Mouse (Mus musculus) 3134 (cell line): Measurements from ENCODE around the gene Rara.
A peak's percentile ranks its signal among the peaks of the same experiment; 100 is the strongest.

Experiments
- DNase-seq: peaks from one replicate; pipeline ENCODE4 v3.0.0-alpha.2; 2011; ENCODE audit warnings: low spot score; ENCODE audit not compliant: insufficient read length; ENCODE audit errors: extremely low read depth

Rara gene

GRCm38 (mm10) chr11:98951026-98951906, 23.6 kb downstream of the Rara start:
- DNase-seq: peak; percentile 97

DNA sequence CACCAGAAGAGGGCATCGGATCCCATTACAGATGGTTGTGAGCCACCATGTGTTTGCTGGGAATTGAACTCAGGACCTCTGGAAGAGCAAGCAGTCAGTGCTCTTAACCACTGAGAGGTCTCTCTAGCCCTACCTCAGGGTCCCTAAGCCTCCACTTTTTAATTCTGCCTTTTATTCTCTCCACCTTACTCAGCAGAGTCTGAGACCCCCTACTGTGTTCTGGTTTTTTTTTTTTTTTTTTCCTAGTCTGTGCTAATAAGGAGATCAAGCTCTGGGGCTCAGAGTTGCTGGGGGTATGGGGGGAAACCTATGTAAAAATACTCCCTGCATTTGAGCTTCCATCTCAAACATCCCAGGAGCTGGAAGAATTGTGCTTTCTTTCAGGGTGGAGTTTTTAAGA, 24.5 kb downstream of the Rara start:
- DNase-seq: no peak

GRCm38 (mm10) chr11:98952736-98953135, 25.1 kb downstream of the Rara start:
- DNase-seq: no peak

GRCm38 (mm10) chr11:98953361-98953760, 25.7 kb downstream of the Rara start:
- DNase-seq: no peak

- DNase-seq: no peak
These were observed 26.3 kb downstream of the Rara start for GRCm38 (mm10) chr11:98953835-98954320.

- no peak for DNase-seq
These were observed 26.8 kb downstream of the Rara start for GRCm38 (mm10) chr11:98954373-98954772.

- DNase-seq: no peak
These were observed 27.4 kb downstream of the Rara start for GRCm38 (mm10) chr11:98954801-98955706.

- no peak for DNase-seq
These were observed 28.2 kb downstream of the Rara start for GRCm38 (mm10) chr11:98955707-98956235.

DNA sequence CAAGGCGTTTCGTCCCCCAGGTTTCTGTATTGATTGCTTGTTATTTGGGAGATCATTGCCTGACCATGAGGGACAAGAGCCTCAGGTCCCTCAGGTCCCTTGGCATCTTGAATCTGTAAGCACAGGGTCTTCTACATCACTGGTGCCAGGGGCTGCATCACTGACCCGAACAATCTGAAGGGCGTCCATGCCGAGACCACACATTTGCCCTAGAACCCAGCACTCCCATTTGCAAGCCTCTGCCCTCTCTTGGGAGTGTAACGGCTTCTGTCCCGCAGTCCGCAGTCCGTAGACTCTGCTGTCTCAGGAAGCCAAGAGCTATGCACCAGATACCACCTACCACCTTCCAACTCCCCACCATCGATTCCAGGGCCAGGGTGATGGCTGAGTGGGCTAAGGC, 28.7 kb downstream of the Rara start:
- DNase-seq: no peak

DNA sequence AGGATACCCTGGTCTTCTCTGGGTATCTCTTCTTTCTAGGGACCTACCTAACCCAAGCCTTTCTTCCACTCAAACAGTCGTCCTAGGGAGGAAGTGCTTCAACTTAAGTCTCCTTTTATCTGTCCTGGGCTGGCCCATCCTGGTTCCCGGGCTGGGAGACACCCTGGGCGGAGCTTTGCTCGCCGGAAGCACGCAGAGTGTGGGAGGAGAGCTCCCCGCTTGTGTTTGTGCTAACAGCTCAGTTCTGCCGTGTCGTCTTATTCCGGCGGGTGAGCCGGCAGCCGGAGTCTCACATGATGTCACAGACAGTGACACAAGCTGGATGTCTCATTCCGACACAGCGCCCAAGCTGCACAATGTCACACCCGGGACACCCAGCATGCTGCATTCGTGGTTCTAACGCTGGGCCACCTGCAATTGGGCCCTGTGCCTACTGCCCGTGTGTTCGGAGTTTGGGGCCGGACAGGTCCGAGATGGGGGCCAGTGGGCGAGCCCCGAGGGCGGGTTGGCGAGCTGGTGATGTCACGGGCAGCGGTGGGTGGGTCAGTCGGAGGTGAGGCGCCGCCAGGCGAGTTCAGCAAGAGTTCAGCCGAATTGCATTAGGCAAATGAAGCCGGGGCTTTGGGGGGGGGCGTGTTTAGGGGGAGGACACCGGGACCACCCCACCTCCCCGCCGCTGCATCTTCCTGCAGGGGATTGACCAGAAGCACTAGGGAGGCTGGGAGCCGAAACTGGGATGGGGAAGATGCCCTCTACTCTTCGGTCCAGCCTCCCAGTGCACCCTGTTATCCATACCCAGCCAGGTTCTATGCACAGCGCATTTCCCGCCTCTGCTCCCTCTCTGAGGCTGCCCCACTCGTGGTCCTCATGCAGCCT, 32.1 kb downstream of the Rara start:
- DNase-seq: peak; percentile 88

DNA sequence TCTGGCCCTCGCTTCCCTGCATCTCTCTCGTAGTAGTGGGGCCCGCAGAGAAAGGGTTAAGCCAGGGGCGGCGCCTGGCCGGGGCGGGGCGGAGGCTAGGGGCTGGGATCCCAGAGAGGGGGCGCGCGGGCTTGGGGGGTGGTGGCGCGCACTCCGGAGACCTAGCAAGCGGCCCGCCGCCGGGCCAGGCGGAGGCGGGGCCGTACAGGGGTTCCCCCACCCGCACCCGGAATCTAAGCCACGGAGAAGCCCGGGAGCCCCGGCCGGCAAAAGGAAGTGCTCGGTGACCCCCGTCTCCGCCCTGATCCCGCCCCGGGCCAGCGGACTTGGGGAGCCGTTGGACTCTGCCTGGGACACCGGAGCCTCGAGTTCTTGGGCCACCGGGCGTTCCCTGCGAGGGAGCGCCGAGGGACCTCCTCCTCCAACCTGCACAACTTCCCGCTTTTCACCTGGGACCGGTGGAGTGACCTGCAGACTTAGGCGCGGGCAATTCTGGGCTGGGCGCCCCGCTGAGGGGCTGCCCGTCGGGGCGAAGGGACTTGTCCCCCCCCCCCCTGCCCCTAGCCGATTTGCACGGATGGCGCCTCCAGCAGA, 32.8 kb downstream of the Rara start:
- peak; percentile 73 for DNase-seq

GRCm38 (mm10) chr11:98961051-98961592, 33.5 kb downstream of the Rara start:
- peak; percentile 58 for DNase-seq

DNA sequence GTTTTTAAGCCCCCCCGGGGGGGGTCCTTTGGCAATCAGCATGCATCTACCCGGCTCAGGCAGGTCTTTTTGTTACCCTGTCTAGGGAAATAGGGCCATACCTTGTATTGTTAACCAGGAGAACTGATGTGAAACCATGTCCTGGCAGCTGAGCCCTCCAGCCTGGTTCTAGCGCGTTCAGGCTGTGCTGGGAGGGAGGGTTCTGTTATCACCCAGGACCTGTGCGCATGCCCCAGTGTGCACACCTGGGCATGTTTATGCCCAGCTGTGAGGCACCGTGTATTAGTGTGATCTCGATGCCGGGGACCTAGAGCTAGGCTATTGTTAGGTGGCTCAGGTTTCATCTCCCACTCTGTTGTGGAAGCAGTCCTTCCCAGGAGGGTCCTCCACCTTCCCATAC, 34.1 kb downstream of the Rara start:
- DNase-seq: no peak

DNA sequence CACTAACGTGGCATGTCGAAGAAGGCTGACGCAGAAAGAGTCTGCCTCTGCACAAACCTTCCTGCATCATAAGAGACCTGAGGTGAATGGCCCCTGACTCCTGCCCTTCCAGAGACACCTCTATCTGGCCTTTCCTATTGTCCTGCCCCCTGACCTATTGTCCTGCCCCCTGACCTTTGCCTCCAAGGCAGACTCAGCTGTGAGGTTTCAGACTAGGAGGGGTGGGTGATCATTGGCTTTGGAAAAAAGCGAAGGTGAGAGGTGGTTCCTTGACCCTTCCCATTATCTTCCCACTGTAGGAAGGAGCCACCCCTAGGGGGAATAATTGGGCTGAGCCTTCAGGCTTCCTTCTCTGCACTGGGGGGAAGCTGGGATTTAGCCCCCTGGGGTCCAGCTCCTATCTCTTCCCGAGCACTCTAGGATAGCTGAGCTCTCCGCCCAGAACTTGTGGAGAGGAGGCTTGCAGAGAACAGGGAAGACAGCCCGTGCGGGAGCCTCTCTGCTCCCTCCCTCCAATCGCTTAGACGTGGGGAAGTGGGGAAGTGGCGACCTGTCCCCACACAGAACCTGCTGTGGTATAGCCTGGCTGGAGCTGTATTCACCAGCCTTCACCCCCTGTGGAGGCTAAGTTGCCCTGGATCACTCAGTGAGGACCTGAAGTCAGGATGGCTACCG, 34.9 kb downstream of the Rara start:
- DNase-seq: no peak

GRCm38 (mm10) chr11:98963191-98964021, 35.8 kb downstream of the Rara start:
- peak; percentile 91 for DNase-seq

DNA sequence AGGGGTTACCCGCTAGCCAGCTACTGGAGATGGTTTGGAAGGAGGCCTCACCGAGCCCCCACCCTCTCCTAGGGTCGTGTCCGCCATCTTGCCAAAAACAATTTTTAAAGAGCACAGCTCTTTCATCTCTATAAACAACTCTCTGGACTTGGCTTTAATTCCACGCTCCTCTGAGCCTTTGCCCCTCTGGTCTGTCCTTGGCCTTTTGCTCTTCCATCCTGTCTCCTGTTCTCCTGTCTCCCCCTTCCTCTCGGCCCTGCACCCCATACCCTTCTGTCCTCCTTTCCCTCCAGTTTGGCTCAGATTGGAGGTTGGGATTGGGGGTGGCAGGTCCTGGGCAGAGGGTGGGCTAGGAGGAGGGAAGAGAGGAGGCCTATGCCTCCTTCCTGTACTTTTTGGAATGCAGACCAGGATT, 36.6 kb downstream of the Rara start:
- no peak for DNase-seq

- DNase-seq: no peak
These were observed 37.2 kb downstream of the Rara start for GRCm38 (mm10) chr11:98964616-98965415.
